9 mouse cellular contexts compared by ENCODE assay signal in the genomic region with DNA sequence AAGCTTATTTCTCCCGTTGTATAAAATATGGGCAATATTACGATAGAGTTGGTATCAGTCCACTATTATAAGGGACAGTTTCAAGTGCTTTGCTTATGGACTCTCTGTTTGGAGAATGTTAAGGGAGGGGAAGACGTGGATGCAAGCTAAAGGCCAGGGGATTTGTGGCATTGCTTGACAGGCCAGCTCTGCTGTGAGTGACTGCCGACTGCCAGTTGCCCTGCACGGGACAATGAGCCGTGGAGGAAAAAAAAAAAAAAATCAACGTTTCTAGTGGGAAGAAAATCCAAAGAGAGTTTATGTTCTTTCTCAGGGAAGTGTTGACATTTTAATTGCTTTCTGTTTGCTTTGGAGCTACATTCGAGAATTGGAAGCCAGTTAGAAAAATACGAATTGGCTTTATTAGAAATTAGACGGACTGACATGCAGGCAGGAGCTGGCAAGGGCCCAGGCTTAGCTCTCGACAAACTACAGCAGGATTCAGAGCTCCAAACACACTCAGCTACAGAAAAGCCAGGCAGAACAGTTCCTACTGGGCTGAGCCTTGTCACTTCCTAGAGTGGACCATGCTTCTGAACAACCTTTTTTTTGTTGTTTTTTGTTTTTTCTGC.
DNase-seq lines count a peak whose midpoint lies in the region; ATAC-seq lines count a peak whose summit lies in the region.
"Had no signal": no experiment of that assay in that cellular context is flagged by ENCODE, and none has a peak within 500 bp of the region (broad histone marks: within the 10 kb centered on the region; RNA-seq: fewer than 3 reads in every experiment).

No protein-coding gene starts in this region.

- H3K4me1 ChIP-seq in heart, embryonic 14.5 days (ENCODE audit: control insufficient read depth in 2 of 2, insufficient read depth in 2 of 2, low read length in 2 of 2): peaks cover 3 to 14% of the 10 kb centered on the region in 2 experiments; a peak in 3 of 4 replicates

- peak overlapping the region; percentile 48 for H3K4me2 ChIP-seq in heart, embryonic 14.5 days (ENCODE audit: low read length)
- H3K4me2 ChIP-seq: embryonic facial prominence, embryonic 13.5 days had no signal

- H3K27ac ChIP-seq in heart, embryonic 14.5 days (replicated peaks in 1 of 2; ENCODE audit: control insufficient read depth in 1 of 2, insufficient read depth in 1 of 2, low read depth in 2 of 2, low read length in 2 of 2): peak overlapping the region; percentile 36 to 69; a peak in 3 of 4 replicates
- H3K27ac ChIP-seq: embryonic facial prominence, embryonic 13.5 days had no signal

- H3K9me3 ChIP-seq in heart, embryonic 14.5 days (ENCODE audit: control insufficient read depth, low read length): no peaks in the 10 kb centered on the region
- H3K9me3 ChIP-seq: embryonic facial prominence, embryonic 13.5 days had no signal

- no peaks in the 10 kb centered on the region for H3K36me3 ChIP-seq in heart, embryonic 14.5 days (ENCODE audit: control insufficient read depth, insufficient read depth, low read length)
- H3K36me3 ChIP-seq: embryonic facial prominence, embryonic 13.5 days had no signal

- H3K27me3 ChIP-seq in heart, embryonic 14.5 days (ENCODE audit: control insufficient read depth, insufficient read depth, low read length): no peaks in the 10 kb centered on the region
- H3K27me3 ChIP-seq: embryonic facial prominence, embryonic 13.5 days had no signal

- WGBS in heart, embryonic 14.5 days: 20% methylated on average over 11 of the region's 11 CpGs

- peak overlapping the region; percentile 14; the same call in 1 of the 2 replicates for H3K9ac ChIP-seq in heart, embryonic 14.5 days (ENCODE audit: low read length)
- H3K9ac ChIP-seq: embryonic facial prominence, embryonic 13.5 days had no signal

- H3K4me3 ChIP-seq in heart, embryonic 14.5 days (ENCODE audit: control insufficient read depth in 1 of 2, insufficient read depth in 1 of 2, low read depth in 1 of 2, low read length in 2 of 2): no peak overlapping the region
- H3K4me3 ChIP-seq: embryonic facial prominence, embryonic 13.5 days had no signal

- 0 out of 2 replicates have a peak, but pooled peaks have one; percentile 39 for ATAC-seq in heart, embryonic 14.5 days (ENCODE audit: insufficient number of reproducible peaks, insufficient read depth, low FRiP score, low read depth)
- ATAC-seq in erythroblast, adult 5-6 weeks (replicated peaks; ENCODE audit: low FRiP score, poor library complexity, severe bottlenecking): no peak

- DNase-seq in layer of hippocampus, adult 11-12 months (ENCODE audit: low spot score): peak; percentile 19
- DNase-seq in layer of hippocampus, postnatal 36 days: no peak
- DNase-seq in cerebellum, adult 9-10 months: peak; percentile 65
- peak; percentile 29 to 41 for DNase-seq in layer of hippocampus, postnatal 10 days (ENCODE audit: low spot score in 2 of 2)
- no peak for DNase-seq in embryo, embryonic 10 days (ENCODE audit: low spot score)
- DNase-seq in left cerebral cortex, postnatal 36 days (ENCODE audit: low spot score in 2 of 2): no peak

- intact Hi-C loops in left cerebral cortex, postnatal 36 days (cut with DNase I): no loop called here

Comparison
In these comparisons a context has a peak if more than half of its experiments do, and no peak if none do; other contexts are left out.
1. DNase-seq: peak in layer of hippocampus, adult 11-12 months (single experiment), cerebellum, adult 9-10 months (single experiment) and layer of hippocampus, postnatal 10 days (2 of 2); none in layer of hippocampus, postnatal 36 days (0 of 2), embryo, embryonic 10 days (single experiment) and left cerebral cortex, postnatal 36 days (0 of 2).